ENCODE assay signal across 12 mouse cellular contexts in the genomic region with DNA sequence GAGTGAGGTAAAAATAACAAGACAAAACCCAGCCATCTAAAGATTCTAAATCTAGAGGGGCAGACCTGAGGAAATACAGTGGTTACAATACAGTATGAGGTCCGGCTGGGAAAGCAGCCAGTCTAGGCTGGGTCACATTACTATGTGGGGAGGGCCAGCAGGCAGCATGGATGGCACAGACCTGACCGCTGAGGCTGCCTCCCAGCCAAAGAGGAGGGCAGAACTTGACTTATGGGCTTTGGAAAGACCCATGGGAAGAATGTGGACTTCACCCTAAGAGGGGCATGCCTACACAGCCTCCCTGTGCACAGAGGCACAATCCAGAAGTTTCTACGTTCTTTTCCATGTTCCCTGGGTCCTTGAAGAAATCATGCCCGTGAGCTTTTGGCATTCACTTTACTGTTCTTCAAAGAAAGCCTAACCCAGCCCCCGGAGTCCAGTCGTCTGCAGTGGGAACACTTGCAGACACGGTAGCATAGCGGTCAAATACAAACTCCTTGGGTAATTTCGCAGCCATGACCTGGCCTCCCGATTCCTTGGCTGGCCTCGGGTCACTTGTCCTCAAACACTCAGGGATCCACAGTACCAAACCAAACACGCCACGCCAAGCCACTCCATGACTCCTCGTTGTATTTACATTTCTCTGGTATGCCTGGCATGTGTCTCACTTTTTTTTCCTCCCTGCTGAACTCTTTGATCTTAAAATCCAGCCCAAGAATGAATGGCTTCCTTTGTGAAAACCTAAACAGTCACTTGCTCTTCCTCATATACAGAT.
DNase-seq lines count a peak whose midpoint lies in the region; ATAC-seq lines count a peak whose summit lies in the region.
"Had no signal": no experiment of that assay in that cellular context is flagged by ENCODE, and none has a peak within 500 bp of the region (broad histone marks: within the 10 kb centered on the region; RNA-seq: fewer than 3 reads in every experiment).

No protein-coding gene starts in this region.

- peaks cover 4% of the 10 kb centered on the region for H3K4me1 ChIP-seq in hindbrain, embryonic 11.5 days (replicated peaks; ENCODE audit: control insufficient read depth, insufficient read depth, low read length)
- H3K4me1 ChIP-seq in hindbrain, embryonic 13.5 days (replicated peaks) = peaks cover 10% of the 10 kb centered on the region

- H3K36me3 ChIP-seq in hindbrain, embryonic 11.5 days (ENCODE audit: control insufficient read depth, insufficient read depth, low read length) = no peaks in the 10 kb centered on the region
- no peaks in the 10 kb centered on the region for H3K36me3 ChIP-seq in hindbrain, embryonic 13.5 days
- H3K36me3 ChIP-seq: G1E; midbrain, embryonic 12.5 days had no signal

- no peaks in the 10 kb centered on the region for H3K27me3 ChIP-seq in hindbrain, embryonic 11.5 days (ENCODE audit: control insufficient read depth, insufficient read depth, low read length)
- no peaks in the 10 kb centered on the region for H3K27me3 ChIP-seq in hindbrain, embryonic 13.5 days
- H3K27me3 ChIP-seq: midbrain, embryonic 12.5 days had no signal

- no peak overlapping the region for H3K9ac ChIP-seq in hindbrain, embryonic 11.5 days (ENCODE audit: low read depth, low read length)
- H3K9ac ChIP-seq in hindbrain, embryonic 13.5 days = no peak overlapping the region
- H3K9ac ChIP-seq: midbrain, embryonic 12.5 days had no signal

- H3K27ac ChIP-seq in hindbrain, embryonic 11.5 days (ENCODE audit: low read depth, low read length) = no peak overlapping the region
- no peak overlapping the region for H3K27ac ChIP-seq in hindbrain, embryonic 13.5 days
- H3K27ac ChIP-seq: midbrain, embryonic 12.5 days had no signal

- DNase-seq in hindbrain, embryonic 11.5 days (ENCODE audit: low spot score) = peak; percentile 21
- peak; percentile 50 for DNase-seq in embryo, embryonic 11 days
- peak; percentile 50 for DNase-seq in forelimb bud, embryonic 11.5 days (ENCODE audit: low read depth, low spot score)
- DNase-seq in lung, postnatal 14 days = peak; percentile 65
- no peak for DNase-seq in thymus, postnatal 10 days (ENCODE audit: low spot score in 2 of 2)
- DNase-seq in right cerebral cortex, postnatal 25 days = no peak
- DNase-seq: gastrocnemius, postnatal 25 days; left cerebral cortex, postnatal 4 days had no signal

- WGBS in hindbrain, embryonic 11.5 days = 57% methylated on average over 14 of the region's 14 CpGs
- 58% methylated on average over 14 of the region's 14 CpGs for WGBS in hindbrain, embryonic 13.5 days

- no peak overlapping the region for H3K4me2 ChIP-seq in hindbrain, embryonic 11.5 days (replicated peaks; ENCODE audit: low read depth, low read length)
- H3K4me2 ChIP-seq in hindbrain, embryonic 13.5 days = no peak overlapping the region
- H3K4me2 ChIP-seq: midbrain, embryonic 12.5 days had no signal

- H3K4me3 ChIP-seq in hindbrain, embryonic 11.5 days (ENCODE audit: low read depth, low read length) = no peak overlapping the region
- no peak overlapping the region for H3K4me3 ChIP-seq in hindbrain, embryonic 13.5 days
- H3K4me3 ChIP-seq: midbrain, embryonic 12.5 days had no signal

- no peaks in the 10 kb centered on the region for H3K9me3 ChIP-seq in hindbrain, embryonic 11.5 days (ENCODE audit: control insufficient read depth, low read length)
- H3K9me3 ChIP-seq in hindbrain, embryonic 13.5 days = no peaks in the 10 kb centered on the region
- H3K9me3 ChIP-seq: midbrain, embryonic 12.5 days had no signal

- no peak for ATAC-seq in hindbrain, embryonic 11.5 days (ENCODE audit: low FRiP score)
- no peak for ATAC-seq in hindbrain, embryonic 13.5 days (ENCODE audit: low FRiP score)
- ATAC-seq: intestine, embryonic 16.5 days had no signal

Comparison
In these comparisons a context has a peak if more than half of its experiments do, and no peak if none do; other contexts are left out.
1. DNase-seq: peak in hindbrain, embryonic 11.5 days (single experiment), embryo, embryonic 11 days (single experiment), forelimb bud, embryonic 11.5 days (single experiment) and lung, postnatal 14 days (single experiment); none in thymus, postnatal 10 days (0 of 2) and right cerebral cortex, postnatal 25 days (single experiment).